Mouse (Mus musculus) heart, adult 2 months (tissue): ENCODE data around the gene Zkscan6.

Experiments
- CTCF ChIP-seq: fragments of 200-600 bp; IDR thresholded peaks from 2 replicates; pipeline ENCODE4 v1.8.1; 2022; ENCODE audit warnings: antibody characterized with exemption, mild to moderate bottlenecking, moderate library complexity
- POLR2A ChIP-seq: fragments of 200-500 bp; IDR thresholded peaks from 2 replicates; pipeline ENCODE4 v1.6.1; 2011; ENCODE audit warnings: mild to moderate bottlenecking, low read depth, low read length, control low read depth; ENCODE audit not compliant: insufficient read depth

DNA sequence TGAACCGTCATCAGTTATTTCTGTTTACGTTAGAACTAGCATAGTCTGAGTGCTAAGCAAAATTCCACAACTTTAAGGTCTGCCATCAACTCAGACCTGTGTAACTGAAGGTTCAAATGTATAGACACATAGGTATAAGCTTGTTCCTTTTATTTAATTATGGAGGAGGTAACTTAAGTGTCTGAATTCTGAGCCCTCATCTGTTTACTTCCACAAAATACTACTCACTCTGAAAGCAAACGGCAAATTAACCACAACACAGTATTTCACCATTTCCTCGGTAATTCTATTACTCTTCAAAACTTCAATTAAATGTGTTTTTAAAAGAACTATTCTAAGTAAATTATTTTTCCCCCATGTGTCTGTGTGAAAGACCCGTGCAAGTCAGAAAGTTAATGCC, 29.2 kb upstream of the Zkscan6 start:
- TF ChIP-seq CTCF (no peak), POLR2A (no peak)
